Mouse (Mus musculus) testis, adult 2 months (tissue): ENCODE data around the gene Cyp24a1.

Experiments used
- CTCF ChIP-seq: fragments of 200-500 bp; IDR thresholded peaks from 2 replicates; pipeline ENCODE4 v1.5.1; 2012; ENCODE audit warnings: low read depth, mild to moderate bottlenecking, inconsistent platforms, low read length, moderate library complexity; ENCODE audit not compliant: control insufficient read depth, insufficient read depth, insufficient replicate concordance
- POLR2A ChIP-seq: fragments of 200-500 bp; IDR thresholded peaks from 2 replicates; pipeline ENCODE4 v1.6.1; 2012; ENCODE audit warnings: low read depth, mild to moderate bottlenecking, inconsistent platforms, low read length, moderate library complexity; ENCODE audit not compliant: control insufficient read depth

- TF ChIP-seq CTCF, result peak; percentile 20; the same call in 1 of the 2 replicates
- no peak for TF ChIP-seq POLR2A
Observed at GRCm38 (mm10) chr2:170520321-170520971, 23.5 kb upstream of the Cyp24a1 start.
